Mouse (Mus musculus) forebrain, embryonic 10.5 days (tissue): ENCODE data around the gene Fam241a. TPM values are rescaled to one million over a fixed set of nuclear protein-coding genes. Genes with fewer than 3 reads are reported as not detected.

Experiments used
- DNase-seq: peaks from one replicate; pipeline ENCODE4 v3.0.0-alpha.2; 2017; ENCODE audit warnings: low spot score; ENCODE audit errors: extremely low spot score
- H3K27ac ChIP-seq: fragments of 300-500 bp; sonication (generic); 2 replicates; pipeline ENCODE4 v1.5.1; 2016; ENCODE audit warnings: mild to moderate bottlenecking
- H3K27me3 ChIP-seq: fragments of 300-500 bp; sonication (generic); 2 replicates; pipeline ENCODE4 v1.6.1; 2016; ENCODE audit warnings: mild to moderate bottlenecking; ENCODE audit not compliant: poor library complexity, severe bottlenecking
- H3K36me3 ChIP-seq: fragments of 300-500 bp; sonication (generic); replicated peaks from 2 replicates; pipeline ENCODE4 v1.6.1; 2016; ENCODE audit warnings: mild to moderate bottlenecking, moderate library complexity
- H3K4me1 ChIP-seq: fragments of 300-500 bp; sonication (generic); 2 replicates; pipeline ENCODE4 v1.6.1; 2016
- H3K4me3 ChIP-seq: fragments of 300-500 bp; sonication (generic); 2 replicates; pipeline ENCODE4 v1.5.1; 2016; ENCODE audit warnings: mild to moderate bottlenecking, moderate library complexity
- H3K9me3 ChIP-seq: fragments of 300-500 bp; sonication (generic); 2 replicates; pipeline ENCODE4 v1.6.1; 2016; ENCODE audit warnings: mild to moderate bottlenecking, moderate library complexity
- WGBS: fragments of 180-500 bp; shearing (Covaris S2); methylation state at CpG from one replicate; pipeline ENCODE4 v1.1.7; 2016; 5-methylcytosine and 5-hydroxymethylcytosine counted together
- polyA plus RNA-seq: library from polyadenylated mRNA; unstranded; fragments of >200 nt; fragmentation: Nextera tagmentation; extraction: Ambion mirVana; gene quantifications from 2 replicates; pipeline ENCODE4 v1.2.1, GENCODE M21; 2016

Fam241a gene
- polyA plus RNA-seq = 2.2 and 2.6 TPM in 2 replicates

- H3K27ac ChIP-seq = peak within 1 kb of the TSS; percentile 84
- WGBS = under 1% methylated on average over 91 of the region's 94 CpGs
Observed at GRCm38 (mm10) chr3:127895792-127896541, at the start of gene Fam241a. Gene Fam241a (minus strand): TSS chr3:127896324.

DNA sequence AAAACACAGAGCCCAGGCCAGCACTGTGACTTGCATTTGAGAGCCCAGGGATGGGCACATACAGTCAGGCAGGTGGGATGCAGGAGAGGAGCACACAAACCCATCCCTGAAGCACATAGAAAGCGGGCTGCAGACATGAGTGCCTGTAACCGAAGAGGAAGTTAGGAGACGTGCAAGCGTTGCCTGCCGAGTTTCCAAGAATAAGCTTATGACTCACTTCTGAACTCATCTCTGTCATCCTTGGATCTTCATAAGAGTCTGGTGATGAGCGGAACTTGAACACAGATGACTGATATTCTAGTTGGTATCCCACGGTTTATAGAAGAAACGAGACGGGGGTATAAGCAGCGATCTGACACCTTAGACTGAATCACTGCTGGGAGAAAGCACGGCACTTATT lies 36.3 kb upstream of the Fam241a start:
- no peaks in the 10 kb centered on the region for H3K4me1 ChIP-seq
- H3K9me3 ChIP-seq = peaks cover 18% of the 10 kb centered on the region; the same call in 1 of the 2 replicates
- 94% methylated on average over 11 of the region's 11 CpGs for WGBS
- no peaks in the 10 kb centered on the region for H3K27me3 ChIP-seq
- no peak overlapping the region for H3K4me3 ChIP-seq
- H3K36me3 ChIP-seq = no peaks in the 10 kb centered on the region
- DNase-seq = no peak
- no peak overlapping the region for H3K27ac ChIP-seq

More at GRCm38 (mm10) chr3:127895792-127896541, at the start of gene Fam241a:
- DNase-seq = peak; percentile 86
- Histone ChIP-seq H3K9me3 (no peaks in the 10 kb centered on the region), H3K36me3 (no peaks in the 10 kb centered on the region), H3K4me1 (peaks cover 9% of the 10 kb centered on the region), H3K27me3 (peaks cover 40% of the 10 kb centered on the region), H3K4me3 (peak within 1 kb of the TSS; percentile 77)

- Histone ChIP-seq H3K4me1 (no peaks in the 10 kb centered on the region), H3K4me3 (no peak overlapping the region), H3K27me3 (no peaks in the 10 kb centered on the region), H3K36me3 (no peaks in the 10 kb centered on the region), H3K9me3 (peaks cover 1% of the 10 kb centered on the region; the same call in 1 of the 2 replicates), H3K27ac (0 out of 2 replicates have a peak overlapping the region, but pooled peaks have one; percentile 25)
- WGBS = 86% methylated on average over 9 of the region's 9 CpGs
- DNase-seq = no peak
Observed at GRCm38 (mm10) chr3:127930326-127931012, 34.3 kb upstream of the Fam241a start.

GRCm38 (mm10) chr3:127929921-127930320 lies 33.8 kb upstream of the Fam241a start:
- Histone ChIP-seq H3K4me1 (no peaks in the 10 kb centered on the region), H3K36me3 (no peaks in the 10 kb centered on the region), H3K4me3 (no peak overlapping the region), H3K27me3 (no peaks in the 10 kb centered on the region), H3K27ac (0 out of 2 replicates have a peak overlapping the region, but pooled peaks have one; percentile 35), H3K9me3 (no peaks in the 10 kb centered on the region)
- WGBS = 75% methylated on average over 9 of the region's 9 CpGs
- DNase-seq = no peak

DNA sequence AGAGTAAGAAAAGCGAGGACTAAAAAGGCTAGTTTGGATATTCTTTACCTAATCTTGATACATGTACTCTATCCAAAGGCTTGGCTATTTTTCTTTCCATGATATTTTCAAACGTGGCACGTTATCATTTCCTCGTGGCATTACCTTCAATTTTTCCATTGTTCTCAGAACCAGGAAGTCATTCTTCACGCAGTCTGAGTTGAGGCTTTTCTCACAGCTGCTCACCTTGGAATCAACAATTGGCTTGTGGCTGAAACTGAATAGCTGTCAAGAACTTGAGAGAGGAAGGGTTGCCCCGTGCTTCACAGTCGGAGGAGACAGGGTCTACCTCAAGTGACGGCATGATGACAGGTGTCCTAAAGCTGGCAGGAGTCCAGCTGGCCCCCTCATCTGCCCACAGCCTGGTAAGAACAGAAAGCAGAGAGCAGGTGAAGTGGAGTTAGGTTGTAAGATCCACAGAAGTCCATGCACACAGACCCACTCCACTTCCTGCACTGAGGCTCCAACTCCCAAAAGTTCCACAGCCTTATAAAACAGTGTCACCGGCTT lies 30.6 kb upstream of the Fam241a start:
- no peak overlapping the region for H3K27ac ChIP-seq
- no peaks in the 10 kb centered on the region for H3K27me3 ChIP-seq
- no peaks in the 10 kb centered on the region for H3K4me1 ChIP-seq
- no peak overlapping the region for H3K4me3 ChIP-seq
- WGBS = 84% methylated on average over 9 of the region's 9 CpGs
- H3K9me3 ChIP-seq = no peaks in the 10 kb centered on the region
- no peak for DNase-seq
- no peaks in the 10 kb centered on the region for H3K36me3 ChIP-seq

GRCm38 (mm10) chr3:127924464-127924863 lies 28.3 kb upstream of the Fam241a start:
- H3K27me3 ChIP-seq = no peaks in the 10 kb centered on the region
- H3K9me3 ChIP-seq = no peaks in the 10 kb centered on the region
- H3K4me1 ChIP-seq = no peaks in the 10 kb centered on the region
- no peaks in the 10 kb centered on the region for H3K36me3 ChIP-seq
- H3K27ac ChIP-seq = no peak overlapping the region
- 87% methylated on average over 2 of the region's 2 CpGs for WGBS
- no peak for DNase-seq
- H3K4me3 ChIP-seq = no peak overlapping the region

DNA sequence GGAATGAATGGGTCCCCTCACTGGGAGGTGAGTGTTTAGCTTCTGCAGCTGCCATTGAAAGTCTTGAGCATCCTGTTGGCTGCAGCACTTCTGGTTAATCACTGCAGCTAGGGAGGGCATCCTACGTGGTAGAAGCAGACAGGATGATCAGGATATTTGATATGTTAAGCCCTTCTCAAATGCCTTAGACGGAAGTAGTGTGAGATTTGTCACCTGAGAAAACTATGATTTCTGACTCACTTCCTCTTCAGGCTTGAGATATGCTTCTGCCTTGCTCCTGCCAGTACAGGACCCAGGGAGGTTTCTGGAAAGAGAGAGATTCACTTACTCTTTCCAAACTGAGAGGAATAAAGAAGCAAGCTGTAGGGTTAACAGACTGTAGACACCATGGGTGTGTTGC lies 27.1 kb upstream of the Fam241a start:
- H3K9me3 ChIP-seq = no peaks in the 10 kb centered on the region
- DNase-seq = no peak
- no peaks in the 10 kb centered on the region for H3K27me3 ChIP-seq
- no peak overlapping the region for H3K4me3 ChIP-seq
- H3K4me1 ChIP-seq = no peaks in the 10 kb centered on the region
- H3K27ac ChIP-seq = no peak overlapping the region
- 72% methylated on average over 2 of the region's 2 CpGs for WGBS
- H3K36me3 ChIP-seq = no peaks in the 10 kb centered on the region

GRCm38 (mm10) chr3:127922125-127922524 lies 26.0 kb upstream of the Fam241a start:
- Histone ChIP-seq H3K27ac (no peak overlapping the region), H3K4me1 (no peaks in the 10 kb centered on the region), H3K9me3 (no peaks in the 10 kb centered on the region), H3K27me3 (no peaks in the 10 kb centered on the region), H3K4me3 (no peak overlapping the region), H3K36me3 (no peaks in the 10 kb centered on the region)
- WGBS = 85% methylated on average over 5 of the region's 5 CpGs
- DNase-seq = no peak

GRCm38 (mm10) chr3:127917999-127918661 lies 22.0 kb upstream of the Fam241a start:
- H3K36me3 ChIP-seq = no peaks in the 10 kb centered on the region
- H3K4me1 ChIP-seq = no peaks in the 10 kb centered on the region
- WGBS = 85% methylated on average over 9 of the region's 9 CpGs

GRCm38 (mm10) chr3:127917549-127917948 lies 21.4 kb upstream of the Fam241a start:
- H3K4me1 ChIP-seq = no peaks in the 10 kb centered on the region
- WGBS = 90% methylated on average over 3 of the region's 3 CpGs

More at GRCm38 (mm10) chr3:127917999-127918661, 22.0 kb upstream of the Fam241a start:
- H3K9me3 ChIP-seq = no peaks in the 10 kb centered on the region
- H3K4me3 ChIP-seq = no peak overlapping the region
- no peaks in the 10 kb centered on the region for H3K27me3 ChIP-seq
- H3K27ac ChIP-seq = no peak overlapping the region
- no peak for DNase-seq

GRCm38 (mm10) chr3:127915656-127916334 lies 19.7 kb upstream of the Fam241a start:
- H3K4me1 ChIP-seq = no peaks in the 10 kb centered on the region

More at GRCm38 (mm10) chr3:127917549-127917948, 21.4 kb upstream of the Fam241a start:
- no peaks in the 10 kb centered on the region for H3K27me3 ChIP-seq
- H3K9me3 ChIP-seq = no peaks in the 10 kb centered on the region
- H3K27ac ChIP-seq = no peak overlapping the region
- no peaks in the 10 kb centered on the region for H3K36me3 ChIP-seq
- no peak overlapping the region for H3K4me3 ChIP-seq
- DNase-seq = no peak

More at GRCm38 (mm10) chr3:127915656-127916334, 19.7 kb upstream of the Fam241a start:
- Histone ChIP-seq H3K36me3 (no peaks in the 10 kb centered on the region), H3K27me3 (no peaks in the 10 kb centered on the region), H3K4me3 (no peak overlapping the region), H3K9me3 (no peaks in the 10 kb centered on the region), H3K27ac (no peak overlapping the region)
- WGBS = 86% methylated on average over 3 of the region's 3 CpGs
- no peak for DNase-seq
